Mouse (Mus musculus) bone marrow, adult 2 months (tissue): ENCODE data around the gene BC051142.

Source experiments
- CTCF ChIP-seq: fragments of 200-500 bp; IDR thresholded peaks from 2 replicates; pipeline ENCODE4 v1.5.1; 2011; ENCODE audit warnings: low read length, control low read depth; ENCODE audit not compliant: control insufficient read depth, insufficient read depth
- POLR2A ChIP-seq: fragments of 200-500 bp; IDR thresholded peaks from 2 replicates; pipeline ENCODE4 v1.6.1; 2011; ENCODE audit warnings: low read depth, mild to moderate bottlenecking, control low read depth, low read length, borderline replicate concordance; ENCODE audit not compliant: control insufficient read depth

- TF ChIP-seq POLR2A (no peak), CTCF (no peak)
Measured at GRCm38 (mm10) chr17:34448473-34449041, 49.9 kb downstream of the BC051142 start.
